Comparison of ENCODE assay signal across 12 mouse cellular contexts in the genomic region with DNA sequence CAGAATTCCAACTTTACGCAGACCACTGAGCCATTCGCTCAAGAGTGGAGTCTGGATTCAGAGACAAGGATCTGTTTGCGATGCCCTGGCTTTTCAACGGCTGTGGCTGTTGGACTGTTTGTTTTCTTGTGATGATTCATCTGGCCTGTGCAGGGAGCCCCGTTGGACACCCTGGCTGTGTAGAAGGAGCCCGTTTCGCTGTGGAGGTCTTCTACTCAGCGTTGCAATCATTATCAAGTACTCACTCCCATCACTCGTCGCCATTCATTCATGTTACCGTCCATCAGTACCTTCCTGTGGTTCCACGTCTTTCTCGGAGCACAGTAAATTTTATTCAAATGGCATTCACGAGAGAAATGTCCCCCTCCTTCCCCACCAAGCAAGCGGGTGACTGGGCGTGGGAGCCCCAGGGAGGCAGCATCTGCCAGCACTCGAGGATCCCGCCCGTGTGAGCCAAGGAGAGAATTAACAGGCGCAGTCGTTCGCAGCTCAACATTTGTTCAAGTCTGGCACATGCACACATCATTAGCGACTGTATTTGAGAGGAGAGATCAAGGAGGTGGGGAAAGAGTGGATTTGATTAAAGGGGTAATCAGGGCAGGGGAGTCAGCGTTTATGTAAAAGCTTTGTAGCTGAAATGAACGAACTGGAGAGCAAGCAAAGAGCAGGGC.
A peak's percentile ranks its signal among the peaks of the same experiment; 100 is the strongest.
DNase-seq lines count a peak whose midpoint lies in the region; ATAC-seq lines count a peak whose summit lies in the region.
"Had no signal": no experiment of that assay in that cellular context is flagged by ENCODE, and none has a peak within 500 bp of the region (broad histone marks: within the 10 kb centered on the region; RNA-seq: fewer than 3 reads in every experiment).

No protein-coding gene starts in this region.

- 58% methylated on average over 25 of the region's 25 CpGs for WGBS in hindbrain, embryonic 12.5 days
- 78% methylated on average over 25 of the region's 25 CpGs for WGBS in hindbrain, embryonic 10.5 days

- no peak overlapping the region for H3K4me3 ChIP-seq in hindbrain, embryonic 12.5 days
- H3K4me3 ChIP-seq in hindbrain, embryonic 10.5 days, result no peak overlapping the region
- H3K4me3 ChIP-seq: intestine, embryonic 15.5 days; myocyte had no signal

- DNase-seq in hindbrain, embryonic 10.5 days (ENCODE audit: low spot score), result no peak
- peak; percentile 12 to 58 for DNase-seq in frontal cortex, adult 2 months (ENCODE audit: extremely low spot score in 1 of 2, low spot score in 1 of 2)
- peak; percentile 2 to 40 for DNase-seq in left cerebral cortex, adult 8-10 months (ENCODE audit: low spot score in 2 of 2)
- peak; percentile 45 to 51 for DNase-seq in right cerebral cortex, adult 2 months (ENCODE audit: low spot score in 2 of 2)
- no peak for DNase-seq in thymus, postnatal 4 days
- DNase-seq: lung, adult 18-20 months had no signal

- ATAC-seq in hindbrain, embryonic 12.5 days (ENCODE audit: low FRiP score), result 0 out of 2 replicates have a peak, but pooled peaks have one; percentile 35
- no peak for ATAC-seq in megakaryocyte-erythroid progenitor cell, adult 5-6 weeks (replicated peaks; ENCODE audit: low FRiP score, low TSS enrichment, poor library complexity, severe bottlenecking)
- ATAC-seq in monocyte, adult 5-6 weeks (replicated peaks; ENCODE audit: insufficient number of reproducible peaks, low FRiP score, low TSS enrichment, poor library complexity, severe bottlenecking), result no peak
- ATAC-seq: intestine, embryonic 15.5 days had no signal

- no peaks in the 10 kb centered on the region for H3K27me3 ChIP-seq in hindbrain, embryonic 12.5 days
- no peaks in the 10 kb centered on the region for H3K27me3 ChIP-seq in hindbrain, embryonic 10.5 days (ENCODE audit: insufficient read depth, poor library complexity, severe bottlenecking)
- H3K27me3 ChIP-seq: intestine, embryonic 15.5 days had no signal

- H3K4me1 ChIP-seq in hindbrain, embryonic 12.5 days, result 0 out of 2 replicates have a peak, but pooled peaks cover 4% of the 10 kb centered on the region
- H3K4me1 ChIP-seq in hindbrain, embryonic 10.5 days (replicated peaks), result no peaks in the 10 kb centered on the region

- no peak overlapping the region for H3K9ac ChIP-seq in hindbrain, embryonic 12.5 days
- H3K9ac ChIP-seq: intestine, embryonic 15.5 days had no signal

- no peak overlapping the region for H3K4me2 ChIP-seq in hindbrain, embryonic 12.5 days (replicated peaks)
- H3K4me2 ChIP-seq: intestine, embryonic 15.5 days had no signal

- no peak overlapping the region for H3K27ac ChIP-seq in hindbrain, embryonic 12.5 days
- H3K27ac ChIP-seq in hindbrain, embryonic 10.5 days, result no peak overlapping the region
- H3K27ac ChIP-seq: intestine, embryonic 15.5 days had no signal

- no peaks in the 10 kb centered on the region for H3K9me3 ChIP-seq in hindbrain, embryonic 12.5 days (replicated peaks)
- no peaks in the 10 kb centered on the region for H3K9me3 ChIP-seq in hindbrain, embryonic 10.5 days
- H3K9me3 ChIP-seq: G1E; intestine, embryonic 15.5 days had no signal

- no peaks in the 10 kb centered on the region for H3K36me3 ChIP-seq in hindbrain, embryonic 12.5 days
- no peaks in the 10 kb centered on the region for H3K36me3 ChIP-seq in hindbrain, embryonic 10.5 days
- H3K36me3 ChIP-seq: G1E; intestine, embryonic 15.5 days had no signal

Comparison
In these comparisons a context has a peak if more than half of its experiments do, and no peak if none do; other contexts are left out.
1. DNase-seq: peak in frontal cortex, adult 2 months (2 of 2), left cerebral cortex, adult 8-10 months (2 of 2) and right cerebral cortex, adult 2 months (2 of 2); none in hindbrain, embryonic 10.5 days (single experiment) and thymus, postnatal 4 days (single experiment).